Mouse (Mus musculus) embryo, embryonic 10 days (tissue): Measurements from ENCODE around the gene Shb.

Experiments
- DNase-seq: peaks from one replicate; pipeline ENCODE4 v3.0.0-alpha.2; 2015; ENCODE audit warnings: low spot score

Gene Shb

GRCm38 (mm10) chr4:45503816-45504215 lies 28.5 kb downstream of the Shb start:
- no peak for DNase-seq

GRCm38 (mm10) chr4:45503380-45503779 lies 28.9 kb downstream of the Shb start:
- DNase-seq = no peak

- no peak for DNase-seq
Measured at GRCm38 (mm10) chr4:45502002-45502401, 30.3 kb downstream of the Shb start.

GRCm38 (mm10) chr4:45500381-45500780 lies 31.9 kb downstream of the Shb start:
- no peak for DNase-seq

GRCm38 (mm10) chr4:45499556-45499955 lies 32.7 kb downstream of the Shb start:
- peak; percentile 40 for DNase-seq

GRCm38 (mm10) chr4:45499081-45499480 lies 33.2 kb downstream of the Shb start:
- DNase-seq = peak; percentile 35

- no peak for DNase-seq
Measured at GRCm38 (mm10) chr4:45498345-45498744, 33.9 kb downstream of the Shb start.

GRCm38 (mm10) chr4:45497282-45497681 lies 35.0 kb downstream of the Shb start:
- DNase-seq = no peak

- no peak for DNase-seq
Measured at GRCm38 (mm10) chr4:45495531-45496201, 36.6 kb downstream of the Shb start.

- DNase-seq = peak; percentile 85
Measured at GRCm38 (mm10) chr4:45493786-45494400, 38.4 kb downstream of the Shb start.

GRCm38 (mm10) chr4:45493118-45493517 lies 39.2 kb downstream of the Shb start:
- no peak for DNase-seq

GRCm38 (mm10) chr4:45492681-45493081 lies 39.6 kb downstream of the Shb start:
- no peak for DNase-seq

GRCm38 (mm10) chr4:45491685-45492601 lies 40.3 kb downstream of the Shb start:
- peak; percentile 62 for DNase-seq

GRCm38 (mm10) chr4:45491119-45491679 lies 41.1 kb downstream of the Shb start:
- DNase-seq = no peak

GRCm38 (mm10) chr4:45490036-45490752 lies 42.1 kb downstream of the Shb start:
- peak; percentile 72 for DNase-seq

- DNase-seq = peak; percentile 61
Measured at GRCm38 (mm10) chr4:45489141-45490035, 42.9 kb downstream of the Shb start.

- peak; percentile 75 for DNase-seq
Measured at GRCm38 (mm10) chr4:45487681-45488081, 44.6 kb downstream of the Shb start.

- DNase-seq = no peak
Measured at GRCm38 (mm10) chr4:45485024-45485423, 47.2 kb downstream of the Shb start.

GRCm38 (mm10) chr4:45483271-45484245 lies 48.7 kb downstream of the Shb start:
- DNase-seq = no peak
